9 mouse cellular contexts compared by ENCODE assay signal in the genomic region with DNA sequence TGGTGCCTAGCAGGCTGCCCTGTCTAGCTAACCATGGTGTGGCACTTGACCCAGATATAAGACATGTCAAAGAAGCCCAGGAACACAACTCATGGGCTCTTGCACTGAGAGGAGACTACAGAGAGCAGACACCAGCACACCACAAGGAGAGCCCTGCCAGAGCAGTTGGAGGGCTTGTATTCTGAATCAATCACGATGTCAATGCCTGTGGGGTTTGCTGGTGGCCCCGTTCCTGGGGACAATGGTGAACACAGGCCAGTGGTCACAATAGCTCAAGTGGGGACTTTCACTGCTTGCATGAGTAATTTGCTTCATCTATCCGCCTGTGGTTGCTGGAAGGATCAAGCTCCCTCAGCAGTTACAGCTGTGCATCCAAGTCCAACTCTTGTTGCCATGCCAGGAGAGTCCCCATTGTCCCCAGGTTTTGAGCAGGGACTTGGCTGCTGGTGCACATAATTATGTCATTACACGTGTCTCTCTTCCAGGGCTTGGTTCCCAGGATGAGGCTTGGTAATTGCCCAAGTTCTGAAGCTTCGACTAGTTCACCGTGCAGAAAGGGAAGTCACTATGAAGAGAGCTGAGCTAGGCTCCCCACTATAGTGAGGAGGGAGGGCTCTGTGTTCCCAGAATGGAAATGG.
DNase-seq lines count a peak whose midpoint lies in the region; ATAC-seq and TF ChIP-seq lines count a peak whose summit lies in the region.
"Had no signal": no experiment of that assay in that cellular context is flagged by ENCODE, and none has a peak within 500 bp of the region (broad histone marks: within the 10 kb centered on the region; RNA-seq: fewer than 3 reads in every experiment).

No protein-coding gene starts in this region.

- 92% methylated on average over 6 of the region's 6 CpGs for WGBS in kidney, embryonic 16.5 days

- no peaks in the 10 kb centered on the region for H3K36me3 ChIP-seq in kidney, embryonic 16.5 days (ENCODE audit: insufficient read depth, low read length)
- H3K36me3 ChIP-seq: embryonic facial prominence, embryonic 12.5 days; neural tube, embryonic 12.5 days had no signal

- H3K4me2 ChIP-seq in kidney, embryonic 16.5 days (replicated peaks; ENCODE audit: low read depth, low read length) = no peak overlapping the region
- H3K4me2 ChIP-seq: embryonic facial prominence, embryonic 12.5 days; neural tube, embryonic 12.5 days had no signal

- no peak overlapping the region for H3K9ac ChIP-seq in kidney, embryonic 16.5 days (replicated peaks; ENCODE audit: low read length)
- H3K9ac ChIP-seq: embryonic facial prominence, embryonic 12.5 days; neural tube, embryonic 12.5 days had no signal

- H3K4me3 ChIP-seq in layer of hippocampus, adult 2 months = no peak overlapping the region
- H3K4me3 ChIP-seq in kidney, embryonic 16.5 days (ENCODE audit: low read length) = no peak overlapping the region
- H3K4me3 ChIP-seq: embryonic facial prominence, embryonic 12.5 days; neural tube, embryonic 12.5 days had no signal

- no peak overlapping the region for H3K27ac ChIP-seq in layer of hippocampus, adult 2 months
- no peak overlapping the region for H3K27ac ChIP-seq in kidney, embryonic 16.5 days (ENCODE audit: low read length)
- H3K27ac ChIP-seq: embryonic facial prominence, embryonic 12.5 days; neural tube, embryonic 12.5 days had no signal

- no peak for TF ChIP-seq CTCF in layer of hippocampus, adult 2 months (conservative IDR thresholded peaks at IDR 0.05)

- H3K9me3 ChIP-seq in kidney, embryonic 16.5 days (ENCODE audit: low read length) = no peaks in the 10 kb centered on the region
- H3K9me3 ChIP-seq: embryonic facial prominence, embryonic 12.5 days; neural tube, embryonic 12.5 days had no signal

- no peaks in the 10 kb centered on the region for H3K27me3 ChIP-seq in kidney, embryonic 16.5 days (ENCODE audit: insufficient read depth, low read length)
- H3K27me3 ChIP-seq: embryonic facial prominence, embryonic 12.5 days; neural tube, embryonic 12.5 days had no signal

- ATAC-seq in kidney, embryonic 16.5 days (ENCODE audit: low FRiP score, low TSS enrichment) = no peak
- no peak for ATAC-seq in megakaryocyte-erythroid progenitor cell, adult 5-6 weeks (replicated peaks; ENCODE audit: low FRiP score, low TSS enrichment, poor library complexity, severe bottlenecking)

- DNase-seq in lung, postnatal 10 days = peak; percentile 51
- no peak for DNase-seq in lung, adult 18-20 months
- peak; percentile 33 to 49 for DNase-seq in frontal cortex, postnatal 14 days (ENCODE audit: low spot score in 2 of 2)
- peak; percentile 49 to 77 for DNase-seq in layer of hippocampus, adult 2 months (ENCODE audit: low spot score in 2 of 2)
- peak; percentile 25 to 29 for DNase-seq in right cerebral cortex, postnatal 36 days (ENCODE audit: low spot score in 2 of 2)

- H3K4me1 ChIP-seq in kidney, embryonic 16.5 days (ENCODE audit: insufficient read depth, low read length) = no peaks in the 10 kb centered on the region
- H3K4me1 ChIP-seq: embryonic facial prominence, embryonic 12.5 days; neural tube, embryonic 12.5 days had no signal

Comparison
In these comparisons a context has a peak if more than half of its experiments do, and no peak if none do; other contexts are left out.
1. DNase-seq: peak in lung, postnatal 10 days (single experiment), frontal cortex, postnatal 14 days (2 of 2), layer of hippocampus, adult 2 months (2 of 2) and right cerebral cortex, postnatal 36 days (2 of 2); none in lung, adult 18-20 months (0 of 2).